Mouse (Mus musculus) stomach, embryonic 16.5 days (tissue): ENCODE results near the gene Cerkl. TPM values are rescaled to one million over a fixed set of nuclear protein-coding genes. Genes with fewer than 3 reads are reported as not detected.

Experiments used
- ATAC-seq: fragments of 200-750 bp; cut with Nextera tagmentation; 2 replicates; pipeline ENCODE4 v1.8.0; 2017; ENCODE audit warnings: moderate number of reproducible peaks, moderate TSS enrichment; ENCODE audit not compliant: insufficient read depth, low FRiP score
- H3K27ac ChIP-seq: fragments of 300-500 bp; sonication (generic); 2 replicates; pipeline ENCODE4 v1.5.1; 2014; ENCODE audit warnings: low read length
- H3K27me3 ChIP-seq: fragments of 300-500 bp; sonication (generic); 2 replicates; pipeline ENCODE4 v1.6.1; 2014; ENCODE audit warnings: low read length, control low read depth, mixed read lengths; ENCODE audit not compliant: control insufficient read depth, insufficient read depth
- H3K36me3 ChIP-seq: fragments of 300-500 bp; sonication (generic); 2 replicates; pipeline ENCODE4 v1.6.1; 2014; ENCODE audit warnings: low read length; ENCODE audit not compliant: control insufficient read depth, insufficient read depth
- H3K4me1 ChIP-seq: fragments of 300-500 bp; sonication (generic); 2 replicates; pipeline ENCODE4 v1.6.1; 2014; ENCODE audit warnings: low read length, control low read depth, mixed read lengths; ENCODE audit not compliant: control insufficient read depth, insufficient read depth
- H3K4me2 ChIP-seq: fragments of 300-500 bp; sonication (generic); 2 replicates; pipeline ENCODE4 v1.6.1; 2014; ENCODE audit warnings: low read depth, low read length, mixed read lengths
- H3K4me3 ChIP-seq: fragments of 300-500 bp; sonication (generic); replicated peaks from 2 replicates; pipeline ENCODE4 v1.5.1; 2014; ENCODE audit warnings: mild to moderate bottlenecking, low read length
- H3K9ac ChIP-seq: fragments of 300-500 bp; sonication (generic); 2 replicates; pipeline ENCODE4 v1.6.1; 2014; ENCODE audit warnings: low read length
- H3K9me3 ChIP-seq: fragments of 300-500 bp; sonication (generic); replicated peaks from 2 replicates; pipeline ENCODE4 v1.6.1; 2016; ENCODE audit warnings: low read length, control low read depth; ENCODE audit not compliant: control insufficient read depth
- WGBS: fragments of 180-500 bp; shearing (Covaris S2); extraction: QIAGEN DNeasy Blood & Tissue Kit; methylation state at CpG from one replicate; pipeline ENCODE4 v1.1.7; 2014; 5-methylcytosine and 5-hydroxymethylcytosine counted together
- polyA plus RNA-seq: library from polyadenylated mRNA; unstranded; fragments of >200 nt; fragmentation: Nextera tagmentation; extraction: Ambion mirVana; gene quantifications from 2 replicates; pipeline ENCODE4 v1.2.1, GENCODE M21; 2015

Cerkl gene
- polyA plus RNA-seq, 1 experiment from 2014 or later: 1.7 TPM

DNA sequence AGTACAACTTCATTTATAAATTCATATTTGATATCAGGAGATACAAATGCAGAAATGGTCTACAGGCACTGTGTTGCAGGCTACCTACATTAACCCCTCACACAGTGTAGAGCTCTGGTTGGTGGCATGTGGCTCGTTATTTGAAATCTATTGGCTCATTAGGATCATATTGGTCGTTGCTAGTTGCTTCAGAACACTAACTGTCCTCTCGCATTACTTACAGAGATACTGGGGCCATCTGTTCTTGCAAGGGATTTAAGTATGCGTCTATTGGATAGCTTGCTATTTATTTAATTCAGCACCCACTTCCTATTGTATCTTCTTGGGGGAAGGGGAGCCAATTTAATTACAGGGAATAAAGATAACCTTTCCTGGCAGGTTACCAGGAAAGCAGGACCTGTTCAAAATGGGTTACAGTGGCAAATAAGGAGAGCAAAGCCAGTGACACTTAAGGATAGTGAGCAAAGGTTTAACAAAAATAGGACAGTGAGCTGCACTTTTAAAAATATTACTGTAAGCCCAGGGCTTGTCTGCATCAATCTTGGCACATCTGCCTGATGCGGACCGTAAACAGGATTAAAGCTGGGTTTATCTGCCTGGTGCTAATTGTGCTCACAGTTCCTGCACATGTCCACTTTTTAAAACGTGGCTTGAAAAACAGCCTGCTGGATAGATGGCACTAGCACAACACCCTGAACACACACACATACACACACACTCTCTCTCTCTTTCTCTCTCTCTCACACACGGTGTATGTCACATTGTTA, 57.2 kb downstream of the Cerkl start:
- Histone ChIP-seq H3K9ac (no peak overlapping the region), H3K27ac (peak overlapping the region; percentile 79), H3K36me3 (no peaks in the 10 kb centered on the region), H3K4me1 (peaks cover 8% of the 10 kb centered on the region), H3K4me3 (no peak overlapping the region), H3K4me2 (no peak overlapping the region), H3K27me3 (no peaks in the 10 kb centered on the region), H3K9me3 (no peaks in the 10 kb centered on the region)
- ATAC-seq: no peak
- 47% methylated on average over 8 of the region's 8 CpGs for WGBS

DNA sequence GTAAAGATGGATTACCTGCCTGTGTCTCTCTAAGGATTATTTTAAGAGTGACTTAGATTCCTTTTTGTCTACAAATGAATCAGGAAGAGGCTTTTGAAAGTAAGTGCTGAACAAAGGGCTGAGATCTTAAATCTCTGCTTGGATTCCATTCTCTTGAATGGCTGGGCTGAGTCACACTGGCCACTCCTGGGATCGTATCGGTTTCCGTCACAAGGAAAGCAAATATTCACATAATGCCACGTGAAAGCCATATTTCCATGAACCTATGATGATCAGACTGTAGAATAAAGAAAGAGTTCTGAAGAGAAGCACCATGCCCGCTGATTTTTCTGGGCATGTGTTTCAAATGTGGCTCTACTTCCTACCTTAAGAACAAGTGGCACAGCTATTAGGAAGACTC, 57.8 kb downstream of the Cerkl start:
- peak overlapping the region; percentile 91 for H3K27ac ChIP-seq

DNA sequence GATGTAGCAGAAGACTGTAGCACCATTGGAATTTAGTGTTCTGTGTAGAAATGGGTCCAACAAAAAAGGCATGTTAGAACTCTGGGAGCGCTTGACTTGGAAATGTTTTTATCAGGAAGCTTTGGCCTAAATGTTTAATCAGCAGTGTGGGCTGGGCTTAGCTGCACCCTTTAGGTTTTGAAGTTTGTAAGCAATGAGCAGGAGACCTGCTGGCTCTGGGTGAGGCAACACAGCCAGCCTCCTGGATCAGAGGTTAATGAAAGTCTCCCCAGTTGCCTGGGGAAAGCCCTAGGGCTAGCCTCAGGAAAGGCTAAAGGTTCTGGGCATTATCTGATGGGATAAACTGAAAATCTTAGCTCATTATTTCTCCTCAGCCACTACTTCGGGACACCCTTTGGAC, 58.2 kb downstream of the Cerkl start:
- Histone ChIP-seq H3K4me2 (no peak overlapping the region), H3K4me1 (peaks cover 8% of the 10 kb centered on the region), H3K27ac (peak overlapping the region; percentile 91), H3K9ac (no peak overlapping the region), H3K9me3 (no peaks in the 10 kb centered on the region), H3K4me3 (no peak overlapping the region), H3K36me3 (no peaks in the 10 kb centered on the region), H3K27me3 (no peaks in the 10 kb centered on the region)
- peak; percentile 87; the same call in 1 of the 2 replicates for ATAC-seq
- WGBS: 49% methylated on average over 2 of the region's 2 CpGs

More for the DNA sequence above, 57.8 kb downstream of the Cerkl start:
- H3K36me3 ChIP-seq: no peaks in the 10 kb centered on the region
- no peaks in the 10 kb centered on the region for H3K9me3 ChIP-seq
- H3K9ac ChIP-seq: no peak overlapping the region
- peak; percentile 87; the same call in 1 of the 2 replicates for ATAC-seq
- peaks cover 8% of the 10 kb centered on the region for H3K4me1 ChIP-seq
- H3K4me3 ChIP-seq: no peak overlapping the region
- no peaks in the 10 kb centered on the region for H3K27me3 ChIP-seq
- 63% methylated on average over 5 of the region's 5 CpGs for WGBS
- no peak overlapping the region for H3K4me2 ChIP-seq

DNA sequence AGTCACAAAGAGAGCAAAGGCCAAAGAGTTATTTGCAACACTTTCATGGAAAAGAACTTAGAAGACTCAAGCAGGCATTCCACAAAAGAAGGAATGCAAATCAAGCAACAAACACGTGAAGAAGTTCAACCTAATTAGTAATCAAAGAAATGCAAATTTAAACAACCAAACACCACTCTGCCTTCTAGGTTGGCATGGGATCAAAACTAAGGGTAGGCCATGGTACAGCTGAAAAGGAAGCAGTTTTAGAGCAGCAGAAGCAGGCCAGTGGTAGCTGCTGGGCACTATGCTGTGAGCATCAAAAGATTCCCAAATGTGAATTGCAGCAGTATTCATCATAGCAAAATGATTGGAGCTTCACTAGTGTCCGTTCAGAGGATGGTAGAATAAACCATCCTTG, 59.5 kb downstream of the Cerkl start:
- 57% methylated on average over 2 of the region's 2 CpGs for WGBS
- Histone ChIP-seq H3K27me3 (no peaks in the 10 kb centered on the region), H3K4me3 (no peak overlapping the region), H3K9me3 (no peaks in the 10 kb centered on the region), H3K36me3 (no peaks in the 10 kb centered on the region), H3K27ac (no peak overlapping the region), H3K4me1 (peaks cover 8% of the 10 kb centered on the region), H3K9ac (no peak overlapping the region), H3K4me2 (no peak overlapping the region)
- ATAC-seq: no peak

DNA sequence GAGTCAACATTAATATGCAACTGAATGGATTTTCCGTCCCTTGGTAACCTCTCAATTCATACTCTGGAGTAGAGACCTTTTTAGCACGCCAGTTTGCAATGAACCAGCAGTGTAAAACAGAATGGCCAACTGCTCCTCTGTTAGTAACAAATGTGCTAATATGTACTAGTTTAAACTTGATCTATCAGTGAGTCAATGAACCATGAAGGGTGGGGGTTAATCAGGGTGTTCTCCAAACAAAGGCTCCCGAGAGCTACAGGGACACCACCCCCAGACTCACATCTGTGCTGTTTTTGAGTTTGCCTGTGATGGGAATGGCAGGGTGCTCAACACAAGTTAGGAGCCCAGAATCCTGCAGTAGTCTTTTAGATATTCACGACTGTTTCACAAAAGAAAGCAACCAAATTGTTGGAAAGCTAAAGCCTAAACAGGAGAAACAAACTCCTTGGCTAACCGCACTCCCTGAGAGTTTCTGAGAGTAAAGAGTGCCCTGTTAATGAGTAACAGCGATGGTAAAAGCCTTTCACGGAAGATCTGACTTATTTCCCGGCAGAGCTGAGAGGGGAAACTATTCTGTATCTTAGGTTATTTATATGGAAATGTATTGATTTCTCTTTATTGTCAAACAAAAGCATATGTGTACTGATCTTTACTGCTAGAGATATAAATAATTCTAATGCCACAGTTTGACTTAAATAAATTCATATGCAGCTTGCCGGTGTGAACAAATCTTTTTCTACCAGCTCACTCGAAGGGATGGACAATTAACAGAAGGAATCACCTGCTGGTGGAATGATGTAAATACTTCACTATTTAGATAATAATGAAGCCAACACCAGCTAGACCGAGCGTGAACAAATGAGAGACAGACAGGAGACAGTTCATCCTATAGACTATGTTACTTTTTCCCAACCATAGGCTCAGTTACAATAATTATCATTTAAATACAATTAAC, 77.2 kb downstream of the Cerkl start:
- H3K9ac ChIP-seq: no peak overlapping the region
- H3K27me3 ChIP-seq: no peaks in the 10 kb centered on the region
- peak overlapping the region; percentile 67 for H3K27ac ChIP-seq
- H3K36me3 ChIP-seq: no peaks in the 10 kb centered on the region
- H3K4me3 ChIP-seq: peak overlapping the region; percentile 1; the same call in 1 of the 2 replicates
- 34% methylated on average over 12 of the region's 12 CpGs for WGBS
- peak overlapping the region; percentile 25 for H3K4me2 ChIP-seq
- no peaks in the 10 kb centered on the region for H3K9me3 ChIP-seq
- ATAC-seq: peak; percentile 66; the same call in 1 of the 2 replicates
- no peaks in the 10 kb centered on the region for H3K4me1 ChIP-seq

DNA sequence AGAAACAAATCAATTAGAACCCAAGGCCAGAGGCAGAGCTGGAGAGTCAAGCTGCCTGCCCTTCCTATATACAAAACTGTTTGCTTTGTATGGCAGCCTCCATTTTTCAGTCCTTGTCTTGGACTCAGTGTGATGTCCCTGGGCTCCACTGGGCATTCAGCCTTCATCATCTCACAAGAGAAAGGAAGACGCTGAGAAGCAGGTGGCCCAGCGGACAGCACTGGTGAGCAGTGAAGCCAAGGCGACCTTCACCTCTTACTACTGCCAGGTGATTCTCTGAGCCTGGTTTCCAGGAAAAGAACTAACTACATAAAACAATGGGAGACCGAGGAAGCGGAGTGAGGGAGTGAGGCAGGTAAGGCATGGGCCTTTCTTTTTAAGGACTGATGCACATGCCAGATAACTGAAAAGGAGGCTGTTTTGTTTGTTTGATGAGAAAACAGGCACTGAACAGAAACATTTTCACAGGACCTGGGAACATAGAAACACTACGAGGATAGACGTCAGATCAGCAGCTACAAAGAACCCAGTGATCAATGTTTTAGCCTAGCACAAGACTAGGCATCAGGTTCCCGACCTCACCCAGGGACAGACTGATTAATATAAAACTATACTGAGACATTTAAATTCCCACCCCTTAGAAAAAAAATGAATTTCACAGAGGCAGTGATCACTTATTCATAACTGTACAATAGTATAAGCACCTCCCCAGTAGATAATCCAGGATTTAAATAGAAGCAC, 78.1 kb downstream of the Cerkl start:
- no peaks in the 10 kb centered on the region for H3K36me3 ChIP-seq
- 60% methylated on average over 8 of the region's 8 CpGs for WGBS

DNA sequence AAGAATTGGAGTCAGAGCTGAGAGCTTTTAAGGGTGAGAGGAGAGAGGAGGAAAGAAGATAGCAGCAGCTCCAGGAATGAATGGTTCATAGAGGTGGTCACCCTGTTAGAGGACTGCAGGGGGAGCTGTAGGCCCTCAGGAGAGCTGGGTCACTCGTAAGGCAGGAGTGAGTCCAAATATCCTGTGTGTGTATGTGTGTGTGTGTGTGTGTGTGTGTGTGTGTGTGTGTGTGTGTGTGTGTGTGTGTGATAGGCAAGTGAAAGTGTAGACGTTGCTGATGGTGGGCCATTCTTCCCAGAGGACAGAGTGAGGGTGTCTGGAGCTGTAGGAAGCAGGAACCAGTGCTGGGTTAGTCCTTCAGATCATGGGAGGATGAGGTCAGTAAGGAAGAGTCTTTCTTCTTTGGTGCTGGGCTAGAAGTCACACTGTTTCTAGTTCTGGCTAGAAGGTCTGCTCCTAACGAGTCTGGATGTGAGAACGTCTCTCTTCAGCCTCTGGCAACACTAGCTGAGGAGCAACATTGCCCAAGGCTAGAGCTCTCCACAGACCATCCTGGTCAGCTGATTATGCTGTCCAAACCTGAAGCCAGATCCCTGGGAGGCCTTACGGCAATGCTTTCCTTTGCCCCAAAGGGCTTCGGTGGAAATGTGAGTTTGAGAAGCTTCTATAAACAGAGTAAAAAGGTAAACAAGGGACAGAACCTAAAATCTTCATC, 83.9 kb downstream of the Cerkl start:
- Histone ChIP-seq H3K9me3 (no peaks in the 10 kb centered on the region), H3K27ac (no peak overlapping the region), H3K4me1 (no peaks in the 10 kb centered on the region), H3K9ac (no peak overlapping the region), H3K4me3 (no peak overlapping the region), H3K36me3 (no peaks in the 10 kb centered on the region), H3K4me2 (no peak overlapping the region), H3K27me3 (no peaks in the 10 kb centered on the region)
- WGBS: 45% methylated on average over 6 of the region's 6 CpGs
- no peak; the same call in 1 of the 2 replicates for ATAC-seq

More for the DNA sequence above, 78.1 kb downstream of the Cerkl start:
- no peaks in the 10 kb centered on the region for H3K4me1 ChIP-seq
- H3K9me3 ChIP-seq: no peaks in the 10 kb centered on the region
- no peak overlapping the region for H3K4me3 ChIP-seq
- no peaks in the 10 kb centered on the region for H3K27me3 ChIP-seq
- H3K9ac ChIP-seq: no peak overlapping the region
- peak overlapping the region; percentile 67 for H3K27ac ChIP-seq
- ATAC-seq: peak; percentile 7; the same call in 1 of the 2 replicates
- peak overlapping the region; percentile 25 for H3K4me2 ChIP-seq

DNA sequence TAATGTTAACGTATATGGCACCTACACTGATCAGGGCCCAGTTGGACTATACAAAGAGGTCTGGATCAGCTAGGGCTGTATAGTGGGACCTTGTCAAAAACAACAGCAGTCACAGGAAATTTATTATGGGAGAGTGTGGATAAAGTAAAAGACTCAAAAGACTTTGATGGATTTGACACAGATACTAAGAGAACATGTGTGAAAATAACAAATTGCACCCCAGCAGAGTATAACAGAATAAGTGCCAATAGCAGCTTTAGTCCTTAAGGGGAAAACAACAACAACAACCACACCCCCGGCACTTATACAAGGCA, 84.5 kb downstream of the Cerkl start:
- Histone ChIP-seq H3K27ac (no peak overlapping the region), H3K9me3 (no peaks in the 10 kb centered on the region), H3K36me3 (no peaks in the 10 kb centered on the region), H3K4me2 (no peak overlapping the region), H3K27me3 (no peaks in the 10 kb centered on the region), H3K4me1 (no peaks in the 10 kb centered on the region), H3K4me3 (no peak overlapping the region), H3K9ac (no peak overlapping the region)
- WGBS: 77% methylated on average over 2 of the region's 2 CpGs
- no peak for ATAC-seq
